Mouse (Mus musculus): ENCODE data around the gene Timm13. TPM values are rescaled to one million over a fixed set of nuclear protein-coding genes. Genes with fewer than 3 reads are reported as not detected.

The Timm13 gene
- 399 and 510 TPM in 2 replicates for polyA plus RNA-seq (2012)

- TF ChIP-seq GATA1 (IDR thresholded peaks at IDR 0.05; ENCODE audit: low read length): no peak
These were observed at the start of gene Timm13 for GRCm38 (mm10) chr10:80900318-80901247. Gene Timm13 (minus strand): TSS chr10:80900969.

- no peak for TF ChIP-seq GATA1 (IDR thresholded peaks at IDR 0.05; ENCODE audit: low read length)
These were observed 49.5 kb upstream of the Timm13 start for GRCm38 (mm10) chr10:80950314-80950713.

- TF ChIP-seq GATA1 (IDR thresholded peaks at IDR 0.05; ENCODE audit: low read length): no peak
These were observed 48.3 kb upstream of the Timm13 start for GRCm38 (mm10) chr10:80949081-80949480.

GRCm38 (mm10) chr10:80948570-80948969 is 47.8 kb upstream of the Timm13 start:
- TF ChIP-seq GATA1 (IDR thresholded peaks at IDR 0.05; ENCODE audit: low read length): no peak

GRCm38 (mm10) chr10:80947802-80948201 is 47.0 kb upstream of the Timm13 start:
- no peak for TF ChIP-seq GATA1 (IDR thresholded peaks at IDR 0.05; ENCODE audit: low read length)

- no peak for TF ChIP-seq GATA1 (IDR thresholded peaks at IDR 0.05; ENCODE audit: low read length)
These were observed 46.1 kb upstream of the Timm13 start for GRCm38 (mm10) chr10:80946684-80947437.

GRCm38 (mm10) chr10:80944231-80944630 is 43.5 kb upstream of the Timm13 start:
- no peak for TF ChIP-seq GATA1 (IDR thresholded peaks at IDR 0.05; ENCODE audit: low read length)

GRCm38 (mm10) chr10:80943701-80944100 is 42.9 kb upstream of the Timm13 start:
- TF ChIP-seq GATA1 (IDR thresholded peaks at IDR 0.05; ENCODE audit: low read length): no peak

GRCm38 (mm10) chr10:80942919-80943318 is 42.1 kb upstream of the Timm13 start:
- TF ChIP-seq GATA1 (IDR thresholded peaks at IDR 0.05; ENCODE audit: low read length): no peak

GRCm38 (mm10) chr10:80940988-80941347 is 40.2 kb upstream of the Timm13 start:
- no peak for TF ChIP-seq GATA1 (IDR thresholded peaks at IDR 0.05; ENCODE audit: low read length)

GRCm38 (mm10) chr10:80940320-80940987 is 39.7 kb upstream of the Timm13 start:
- TF ChIP-seq GATA1 (IDR thresholded peaks at IDR 0.05; ENCODE audit: low read length): no peak

GRCm38 (mm10) chr10:80939671-80940070 is 38.9 kb upstream of the Timm13 start:
- no peak for TF ChIP-seq GATA1 (IDR thresholded peaks at IDR 0.05; ENCODE audit: low read length)

- TF ChIP-seq GATA1 (IDR thresholded peaks at IDR 0.05; ENCODE audit: low read length): no peak
These were observed 38.2 kb upstream of the Timm13 start for GRCm38 (mm10) chr10:80938831-80939550.

GRCm38 (mm10) chr10:80937646-80938045 is 36.9 kb upstream of the Timm13 start:
- no peak for TF ChIP-seq GATA1 (IDR thresholded peaks at IDR 0.05; ENCODE audit: low read length)

- no peak for TF ChIP-seq GATA1 (IDR thresholded peaks at IDR 0.05; ENCODE audit: low read length)
These were observed 36.0 kb upstream of the Timm13 start for GRCm38 (mm10) chr10:80936810-80937164.

Data from G1E-ER4 (cell line).